46 mouse cellular contexts compared by ENCODE assay signal in genomic region chr13:60812768-60813167, GRCm38 (mm10). TPM values are rescaled to one million over a fixed set of nuclear protein-coding genes. Genes with fewer than 3 reads are reported as not detected.
"Had no signal": no experiment of that assay in that cellular context is flagged by ENCODE, and none has a peak within 500 bp of the region (broad histone marks: within the 10 kb centered on the region; RNA-seq: fewer than 3 reads in every experiment).

No protein-coding gene starts in this region.

- H3K4me2 ChIP-seq: limb, embryonic 12.5 days; limb, embryonic 13.5 days; limb, embryonic 15.5 days; liver, embryonic 11.5 days; liver, embryonic 12.5 days; liver, embryonic 13.5 days; liver, embryonic 15.5 days; lung, embryonic 14.5 days; lung, embryonic 15.5 days; midbrain, embryonic 11.5 days; midbrain, embryonic 12.5 days; midbrain, embryonic 13.5 days; midbrain, embryonic 15.5 days; neural tube, embryonic 12.5 days had no signal

- H3K4me1 ChIP-seq: limb, embryonic 10.5 days; limb, embryonic 12.5 days; limb, embryonic 13.5 days; limb, embryonic 15.5 days; liver, embryonic 12.5 days; liver, embryonic 13.5 days; liver, embryonic 15.5 days; lung, embryonic 15.5 days; midbrain, embryonic 10.5 days; midbrain, embryonic 12.5 days; midbrain, embryonic 13.5 days; midbrain, embryonic 15.5 days; neural tube, embryonic 12.5 days had no signal

- DNase-seq: left cerebral cortex, postnatal 4 days; liver; liver, embryonic 13.5 days; liver, postnatal 0 days; lung, adult 18-20 months; lung, adult 2 months; lung, embryonic 14.5 days; lung, postnatal 10 days; lung, postnatal 14 days; lung, postnatal 36 days; midbrain, embryonic 14.5 days had no signal

- H3K36me3 ChIP-seq: limb, embryonic 10.5 days; limb, embryonic 12.5 days; limb, embryonic 13.5 days; limb, embryonic 15.5 days; liver, embryonic 12.5 days; liver, embryonic 13.5 days; liver, embryonic 15.5 days; lung, embryonic 15.5 days; midbrain, embryonic 10.5 days; midbrain, embryonic 12.5 days; midbrain, embryonic 13.5 days; midbrain, embryonic 15.5 days; neural tube, embryonic 12.5 days had no signal

- H3K27me3 ChIP-seq: limb, embryonic 12.5 days; limb, embryonic 13.5 days; limb, embryonic 15.5 days; liver, embryonic 12.5 days; liver, embryonic 13.5 days; liver, embryonic 15.5 days; lung, embryonic 15.5 days; megakaryocyte, embryonic 14.5 days; midbrain, embryonic 12.5 days; midbrain, embryonic 13.5 days; midbrain, embryonic 15.5 days; neural tube, embryonic 12.5 days had no signal

- H3K9ac ChIP-seq: limb, embryonic 12.5 days; limb, embryonic 13.5 days; limb, embryonic 15.5 days; liver, embryonic 12.5 days; liver, embryonic 13.5 days; liver, embryonic 14.5 days; liver, embryonic 15.5 days; liver, postnatal 0 days; lung, embryonic 14.5 days; lung, embryonic 15.5 days; midbrain, embryonic 12.5 days; midbrain, embryonic 13.5 days; midbrain, embryonic 15.5 days; neural tube, embryonic 12.5 days had no signal

- H3K9me3 ChIP-seq: limb, embryonic 10.5 days; limb, embryonic 12.5 days; limb, embryonic 13.5 days; limb, embryonic 15.5 days; liver, embryonic 12.5 days; liver, embryonic 13.5 days; liver, embryonic 15.5 days; lung, embryonic 15.5 days; megakaryocyte, embryonic 14.5 days; midbrain, embryonic 10.5 days; midbrain, embryonic 12.5 days; midbrain, embryonic 13.5 days; midbrain, embryonic 15.5 days; neural tube, embryonic 12.5 days had no signal

- H3K27ac ChIP-seq: limb, embryonic 10.5 days; limb, embryonic 12.5 days; limb, embryonic 13.5 days; limb, embryonic 15.5 days; liver, embryonic 12.5 days; liver, embryonic 13.5 days; liver, embryonic 14.5 days; liver, embryonic 15.5 days; lung, embryonic 15.5 days; macrophage; midbrain, embryonic 10.5 days; midbrain, embryonic 12.5 days; midbrain, embryonic 13.5 days; midbrain, embryonic 15.5 days; neural tube, embryonic 12.5 days had no signal

- ATAC-seq: liver, embryonic 12.5 days; liver, postnatal 0 days; midbrain, embryonic 13.5 days; midbrain, embryonic 15.5 days; midbrain, embryonic 16.5 days had no signal

- H3K4me3 ChIP-seq: limb, embryonic 10.5 days; limb, embryonic 12.5 days; limb, embryonic 13.5 days; limb, embryonic 15.5 days; liver, embryonic 12.5 days; liver, embryonic 13.5 days; liver, embryonic 15.5 days; lung, embryonic 15.5 days; megakaryocyte, embryonic 14.5 days; midbrain, embryonic 10.5 days; midbrain, embryonic 12.5 days; midbrain, embryonic 13.5 days; midbrain, embryonic 15.5 days; myocyte; neural tube, embryonic 12.5 days had no signal

RNA-seq across cellular contexts. Expression of gene Ctsll3, which starts 10.1 kb away (rescaled TPM):
- total RNA-seq: left cerebral cortex, adult 8-10 months; left cerebral cortex, postnatal 10 days; left cerebral cortex, postnatal 14 days; left cerebral cortex, postnatal 25 days; left cerebral cortex, postnatal 36 days; left cerebral cortex, postnatal 4 days; liver, adult 2 months; megakaryocyte progenitor cell, adult 5-6 weeks; megakaryocyte, adult 5-6 weeks; megakaryocyte-erythroid progenitor cell, adult 5-6 weeks; midbrain, postnatal 0 days; monocyte, adult 5-6 weeks had no signal
- polyA plus RNA-seq: limb, embryonic 10.5 days; limb, embryonic 11.5 days; limb, embryonic 12.5 days; limb, embryonic 13.5 days; liver, adult 2 months; liver, embryonic 11.5 days; liver, embryonic 12.5 days; liver, embryonic 13.5 days; liver, embryonic 14.5 days; liver, embryonic 15.5 days; liver, embryonic 16.5 days; liver, postnatal 0 days; lung, adult 2 months; lung, embryonic 14.5 days; lung, embryonic 15.5 days; lung, embryonic 16.5 days; macrophage; midbrain, embryonic 10.5 days; midbrain, embryonic 11.5 days; midbrain, embryonic 12.5 days; midbrain, embryonic 13.5 days; midbrain, embryonic 14.5 days; midbrain, embryonic 15.5 days; midbrain, embryonic 16.5 days; midbrain, postnatal 0 days; myocyte; neural tube, embryonic 11.5 days; neural tube, embryonic 12.5 days had no signal

RNA-seq across cellular contexts. Expression of gene BC051665, which starts 26.6 kb away (rescaled TPM):
- total RNA-seq: left cerebral cortex, adult 8-10 months; left cerebral cortex, postnatal 10 days; left cerebral cortex, postnatal 14 days; left cerebral cortex, postnatal 25 days; left cerebral cortex, postnatal 36 days; left cerebral cortex, postnatal 4 days; liver, adult 2 months; megakaryocyte progenitor cell, adult 5-6 weeks; megakaryocyte, adult 5-6 weeks; megakaryocyte-erythroid progenitor cell, adult 5-6 weeks; midbrain, postnatal 0 days; monocyte, adult 5-6 weeks had no signal
- polyA plus RNA-seq: limb, embryonic 10.5 days; limb, embryonic 11.5 days; limb, embryonic 12.5 days; limb, embryonic 13.5 days; limb, embryonic 14.5 days; limb, embryonic 15.5 days; liver, adult 2 months; liver, embryonic 11.5 days; liver, embryonic 12.5 days; liver, embryonic 13.5 days; liver, embryonic 14.5 days; liver, embryonic 15.5 days; liver, embryonic 16.5 days; liver, postnatal 0 days; lung, adult 2 months; lung, embryonic 14.5 days; lung, embryonic 15.5 days; lung, embryonic 16.5 days; macrophage; midbrain, embryonic 10.5 days; midbrain, embryonic 11.5 days; midbrain, embryonic 12.5 days; midbrain, embryonic 13.5 days; midbrain, embryonic 14.5 days; midbrain, embryonic 15.5 days; midbrain, embryonic 16.5 days; midbrain, postnatal 0 days; myocyte; neural tube, embryonic 11.5 days; neural tube, embryonic 12.5 days had no signal

RNA-seq across cellular contexts. Expression of gene 4930486L24Rik, which starts 51.5 kb away (rescaled TPM):
- total RNA-seq: left cerebral cortex, adult 8-10 months; left cerebral cortex, postnatal 10 days; left cerebral cortex, postnatal 25 days; left cerebral cortex, postnatal 4 days; monocyte, adult 5-6 weeks had no signal
- polyA plus RNA-seq: limb, embryonic 10.5 days; limb, embryonic 11.5 days; limb, embryonic 12.5 days; limb, embryonic 13.5 days; limb, embryonic 14.5 days; liver, adult 2 months; liver, embryonic 12.5 days; liver, embryonic 13.5 days; liver, postnatal 0 days; lung, adult 2 months; lung, embryonic 14.5 days; lung, embryonic 15.5 days; lung, embryonic 16.5 days; macrophage; midbrain, embryonic 11.5 days; midbrain, embryonic 13.5 days; midbrain, embryonic 14.5 days; midbrain, embryonic 16.5 days; midbrain, postnatal 0 days; neural tube, embryonic 11.5 days; neural tube, embryonic 12.5 days had no signal
